17 mouse cellular contexts compared by ENCODE assay signal in the genomic region with DNA sequence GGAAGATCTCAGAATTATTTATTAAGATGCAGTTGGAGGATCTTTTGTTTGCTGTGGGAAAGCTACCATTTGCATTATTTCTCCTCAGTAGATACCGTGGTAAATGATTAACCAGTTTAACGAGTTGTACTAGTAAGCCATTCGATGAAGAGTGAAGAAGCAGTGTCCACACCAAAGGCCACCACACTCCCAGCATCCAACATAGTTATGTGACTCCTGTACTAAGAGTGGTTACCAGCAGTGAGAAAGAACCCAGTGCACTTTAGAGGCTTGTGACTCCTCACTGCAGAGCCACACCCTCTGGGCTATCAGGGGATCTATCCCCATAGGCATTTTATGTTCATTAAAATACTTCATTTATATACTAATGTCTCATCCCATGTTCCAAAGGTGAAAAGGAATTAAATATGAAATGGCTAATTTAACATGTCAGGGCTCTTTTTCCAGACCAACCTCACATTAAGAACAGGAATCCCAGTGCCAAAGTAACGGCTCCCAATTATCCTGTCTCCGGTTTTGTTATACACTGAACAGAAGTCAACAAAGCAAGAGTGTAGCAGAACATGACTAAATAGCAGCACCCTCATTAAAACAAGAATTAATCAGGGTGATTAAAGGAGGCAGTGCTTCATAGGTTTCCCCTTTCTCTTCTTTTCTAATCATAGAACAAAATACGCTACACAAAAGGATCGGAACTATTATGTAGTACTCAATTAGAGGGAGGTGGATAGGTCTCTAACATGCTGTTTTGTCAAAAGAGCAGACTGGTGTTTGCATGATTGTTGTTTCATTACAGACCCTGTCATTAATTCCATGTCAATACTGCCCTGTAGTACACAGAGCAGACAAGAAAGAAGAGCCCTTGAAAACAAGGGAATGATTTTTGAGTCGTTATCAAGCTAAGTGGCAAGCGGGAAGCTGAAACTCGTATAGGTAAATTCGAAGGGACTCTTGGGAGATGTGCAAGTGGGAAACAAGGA.
DNase-seq lines count a peak whose midpoint lies in the region; ATAC-seq lines count a peak whose summit lies in the region.
"Had no signal": no experiment of that assay in that cellular context is flagged by ENCODE, and none has a peak within 500 bp of the region (broad histone marks: within the 10 kb centered on the region; RNA-seq: fewer than 3 reads in every experiment).

No protein-coding gene starts in this region.

- no peak for ATAC-seq in hindbrain, embryonic 13.5 days (ENCODE audit: low FRiP score)
- no peak for ATAC-seq in hindbrain, embryonic 16.5 days
- ATAC-seq in midbrain, embryonic 13.5 days: peak; percentile 66; the same call in 1 of the 2 replicates
- peak; percentile 81 for ATAC-seq in forebrain, embryonic 14.5 days
- ATAC-seq in midbrain, embryonic 16.5 days: peak; percentile 19; the same call in 1 of the 2 replicates
- ATAC-seq: activated CD4-positive, CD25-positive, alpha-beta regulatory T cell, adult 4 months; hindbrain, postnatal 0 days had no signal

- peaks cover 27% of the 10 kb centered on the region for H3K4me1 ChIP-seq in hindbrain, embryonic 13.5 days (replicated peaks)
- no peaks in the 10 kb centered on the region for H3K4me1 ChIP-seq in hindbrain, embryonic 16.5 days (ENCODE audit: control insufficient read depth, insufficient read depth, low read depth, low read length)
- H3K4me1 ChIP-seq in midbrain, embryonic 13.5 days (replicated peaks): peaks cover 10% of the 10 kb centered on the region
- H3K4me1 ChIP-seq in midbrain, embryonic 10.5 days: peaks cover 31% of the 10 kb centered on the region
- 0 out of 2 replicates have a peak, but pooled peaks cover 3% of the 10 kb centered on the region for H3K4me1 ChIP-seq in forebrain, embryonic 14.5 days (ENCODE audit: control insufficient read depth, insufficient read depth, low read length)
- H3K4me1 ChIP-seq in midbrain, embryonic 16.5 days (ENCODE audit: control insufficient read depth, insufficient read depth, low read length): peaks cover 5% of the 10 kb centered on the region; the same call in 1 of the 2 replicates
- no peaks in the 10 kb centered on the region for H3K4me1 ChIP-seq in limb, embryonic 10.5 days

- H3K9me3 ChIP-seq in hindbrain, embryonic 13.5 days: no peaks in the 10 kb centered on the region
- H3K9me3 ChIP-seq in hindbrain, embryonic 16.5 days (ENCODE audit: control insufficient read depth, low read length): no peaks in the 10 kb centered on the region
- H3K9me3 ChIP-seq in midbrain, embryonic 13.5 days: no peaks in the 10 kb centered on the region
- H3K9me3 ChIP-seq in midbrain, embryonic 10.5 days (replicated peaks): no peaks in the 10 kb centered on the region
- no peaks in the 10 kb centered on the region for H3K9me3 ChIP-seq in forebrain, embryonic 14.5 days (replicated peaks; ENCODE audit: control insufficient read depth, low read length)
- H3K9me3 ChIP-seq in midbrain, embryonic 16.5 days (replicated peaks; ENCODE audit: control insufficient read depth, low read length, poor library complexity, severe bottlenecking): no peaks in the 10 kb centered on the region
- no peaks in the 10 kb centered on the region for H3K9me3 ChIP-seq in limb, embryonic 10.5 days (replicated peaks)

- H3K9ac ChIP-seq in hindbrain, embryonic 13.5 days: no peak overlapping the region
- no peak overlapping the region for H3K9ac ChIP-seq in hindbrain, embryonic 16.5 days (ENCODE audit: low read depth, low read length)
- no peak overlapping the region for H3K9ac ChIP-seq in midbrain, embryonic 13.5 days (replicated peaks)
- H3K9ac ChIP-seq in forebrain, embryonic 14.5 days (ENCODE audit: low read length): no peak overlapping the region
- H3K9ac ChIP-seq in midbrain, embryonic 16.5 days (ENCODE audit: low read depth, low read length): no peak overlapping the region
- H3K9ac ChIP-seq: lung, embryonic 14.5 days had no signal

- no peak for DNase-seq in midbrain, embryonic 10.5 days (ENCODE audit: low spot score)
- DNase-seq in forebrain, embryonic 14.5 days (ENCODE audit: low spot score): peak; percentile 65
- no peak for DNase-seq in frontal cortex, postnatal 25 days (ENCODE audit: low spot score in 2 of 2)
- no peak for DNase-seq in limb, embryonic 10.5 days (ENCODE audit: low spot score)
- DNase-seq: cerebellum, postnatal 14 days; gastrocnemius, adult 2 months; heart, adult 18-20 months; kidney, postnatal 14 days; left cerebral cortex, postnatal 4 days; lung, embryonic 14.5 days had no signal

- WGBS in hindbrain, embryonic 13.5 days: 56% methylated on average over 11 of the region's 11 CpGs
- WGBS in hindbrain, embryonic 16.5 days: 62% methylated on average over 11 of the region's 11 CpGs
- WGBS in midbrain, embryonic 13.5 days: 67% methylated on average over 11 of the region's 11 CpGs
- 85% methylated on average over 11 of the region's 11 CpGs for WGBS in midbrain, embryonic 10.5 days
- 19% methylated on average over 11 of the region's 11 CpGs for WGBS in forebrain, embryonic 14.5 days
- 55% methylated on average over 11 of the region's 11 CpGs for whole genome bisulfite sequencing in midbrain, embryonic 16.5 days
- 90% methylated on average over 11 of the region's 11 CpGs for WGBS in limb, embryonic 10.5 days

- H3K4me3 ChIP-seq in hindbrain, embryonic 13.5 days: no peak overlapping the region
- H3K4me3 ChIP-seq in hindbrain, embryonic 16.5 days (ENCODE audit: low read length): no peak overlapping the region
- no peak overlapping the region for H3K4me3 ChIP-seq in midbrain, embryonic 13.5 days (replicated peaks)
- no peak overlapping the region for H3K4me3 ChIP-seq in midbrain, embryonic 10.5 days
- H3K4me3 ChIP-seq in forebrain, embryonic 14.5 days (ENCODE audit: low read depth, low read length): no peak overlapping the region
- H3K4me3 ChIP-seq in midbrain, embryonic 16.5 days (ENCODE audit: low read depth, low read length): no peak overlapping the region
- H3K4me3 ChIP-seq in limb, embryonic 10.5 days: no peak overlapping the region
- H3K4me3 ChIP-seq: gastrocnemius, adult 2 months had no signal

- no peak overlapping the region for H3K4me2 ChIP-seq in hindbrain, embryonic 13.5 days
- no peak overlapping the region for H3K4me2 ChIP-seq in hindbrain, embryonic 16.5 days (ENCODE audit: low read length)
- H3K4me2 ChIP-seq in midbrain, embryonic 13.5 days (replicated peaks): no peak overlapping the region
- H3K4me2 ChIP-seq in forebrain, embryonic 14.5 days (ENCODE audit: low read length): no peak overlapping the region
- no peak overlapping the region for H3K4me2 ChIP-seq in midbrain, embryonic 16.5 days (ENCODE audit: low read length)
- H3K4me2 ChIP-seq: lung, embryonic 14.5 days had no signal

- H3K27me3 ChIP-seq in hindbrain, embryonic 13.5 days: no peaks in the 10 kb centered on the region
- no peaks in the 10 kb centered on the region for H3K27me3 ChIP-seq in hindbrain, embryonic 16.5 days (replicated peaks; ENCODE audit: control insufficient read depth, insufficient read depth, low read length)
- 0 out of 2 replicates have a peak, but pooled peaks cover 2% of the 10 kb centered on the region for H3K27me3 ChIP-seq in midbrain, embryonic 13.5 days
- H3K27me3 ChIP-seq in midbrain, embryonic 10.5 days (ENCODE audit: low read depth, poor library complexity, severe bottlenecking): peaks cover 32% of the 10 kb centered on the region
- H3K27me3 ChIP-seq in forebrain, embryonic 14.5 days (replicated peaks; ENCODE audit: control insufficient read depth, insufficient read depth, low read length): peaks cover 29% of the 10 kb centered on the region
- no peaks in the 10 kb centered on the region for H3K27me3 ChIP-seq in midbrain, embryonic 16.5 days (ENCODE audit: control insufficient read depth, insufficient read depth, low read depth, low read length)
- H3K27me3 ChIP-seq in limb, embryonic 10.5 days (ENCODE audit: low read depth, poor library complexity, severe bottlenecking): no peaks in the 10 kb centered on the region

- peak overlapping the region; percentile 60 for H3K27ac ChIP-seq in hindbrain, embryonic 13.5 days
- H3K27ac ChIP-seq in hindbrain, embryonic 16.5 days (ENCODE audit: low read depth, low read length): no peak overlapping the region
- H3K27ac ChIP-seq in midbrain, embryonic 13.5 days: peak overlapping the region; percentile 20; the same call in 1 of the 2 replicates
- no peak overlapping the region for H3K27ac ChIP-seq in midbrain, embryonic 10.5 days (replicated peaks)
- H3K27ac ChIP-seq in forebrain, embryonic 14.5 days (ENCODE audit: low read depth, low read length): no peak overlapping the region
- no peak overlapping the region for H3K27ac ChIP-seq in midbrain, embryonic 16.5 days (ENCODE audit: low read length)
- H3K27ac ChIP-seq in limb, embryonic 10.5 days: no peak overlapping the region
- H3K27ac ChIP-seq: hindbrain, postnatal 0 days; macrophage had no signal

- H3K36me3 ChIP-seq in hindbrain, embryonic 13.5 days: peaks cover 19% of the 10 kb centered on the region
- H3K36me3 ChIP-seq in hindbrain, embryonic 16.5 days (ENCODE audit: control insufficient read depth, insufficient read depth, low read length): peaks cover 6% of the 10 kb centered on the region; the same call in 1 of the 2 replicates
- H3K36me3 ChIP-seq in midbrain, embryonic 13.5 days: peaks cover 11% of the 10 kb centered on the region
- H3K36me3 ChIP-seq in midbrain, embryonic 10.5 days: peaks cover 45% of the 10 kb centered on the region
- 0 out of 2 replicates have a peak, but pooled peaks cover 15% of the 10 kb centered on the region for H3K36me3 ChIP-seq in forebrain, embryonic 14.5 days (ENCODE audit: control insufficient read depth, insufficient read depth, low read length)
- 0 out of 2 replicates have a peak, but pooled peaks cover 4% of the 10 kb centered on the region for H3K36me3 ChIP-seq in midbrain, embryonic 16.5 days (ENCODE audit: control insufficient read depth, insufficient read depth, low read length)
- peaks cover 43% of the 10 kb centered on the region for H3K36me3 ChIP-seq in limb, embryonic 10.5 days

Comparison
In these comparisons a context has a peak if more than half of its experiments do, and no peak if none do; other contexts are left out.
1. H3K27ac ChIP-seq: peak in hindbrain, embryonic 13.5 days (single experiment) and midbrain, embryonic 13.5 days (single experiment); none in hindbrain, embryonic 16.5 days (single experiment), midbrain, embryonic 10.5 days (single experiment), forebrain, embryonic 14.5 days (single experiment), midbrain, embryonic 16.5 days (single experiment) and limb, embryonic 10.5 days (single experiment).
2. ATAC-seq: peak in midbrain, embryonic 13.5 days (single experiment), forebrain, embryonic 14.5 days (single experiment) and midbrain, embryonic 16.5 days (single experiment); none in hindbrain, embryonic 13.5 days (single experiment) and hindbrain, embryonic 16.5 days (single experiment).